Mouse (Mus musculus): ENCODE data around the gene Abca1. TPM values are rescaled to one million over a fixed set of nuclear protein-coding genes. Genes with fewer than 3 reads are reported as not detected.

Abca1 gene
- 10 to 100 TPM in 1 of 2 experiments, 1 to 10 TPM in 1; 3.2 to 19.1 TPM for polyA plus RNA-seq (2017; shearing (Covaris generic))

GRCm38 (mm10) chr4:53159767-53160166 lies at the start of gene Abca1:
Abca1 (minus strand) TSS chr4:53159895.

DNA sequence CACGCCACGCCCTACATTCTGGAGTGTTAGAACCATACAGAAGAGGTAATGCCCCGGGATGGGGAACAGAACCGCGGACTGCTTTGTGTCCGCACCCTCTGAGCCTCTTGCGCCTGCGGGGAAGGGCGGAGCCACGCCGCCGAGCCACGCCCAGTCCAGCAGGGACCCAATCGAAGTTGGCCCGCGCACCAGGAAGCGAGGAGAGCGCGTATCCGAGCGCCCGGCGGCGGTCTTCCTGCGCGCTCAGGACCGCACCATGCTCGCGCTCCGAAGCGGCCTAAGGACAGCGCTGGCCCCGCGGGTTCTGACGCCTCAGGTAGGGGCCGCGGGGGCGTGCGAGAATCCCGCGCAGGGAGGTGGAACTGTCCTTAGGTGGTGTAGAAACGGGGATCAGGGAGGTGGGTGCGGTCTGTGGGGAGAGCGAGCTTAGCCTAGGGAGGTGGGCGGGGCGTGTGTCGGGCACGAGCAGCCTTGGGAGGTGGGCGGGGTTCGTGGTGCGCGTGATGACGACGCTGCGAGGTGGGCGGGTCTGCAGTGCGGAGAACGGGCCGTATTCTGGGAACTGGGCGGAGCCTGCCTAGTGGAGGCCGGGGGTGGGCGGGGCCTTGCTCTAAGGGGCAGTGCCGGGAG lies 147.8 kb downstream of the Abca1 start, which contains the start of gene Nipsnap3b:
Gene Nipsnap3b (plus strand): TSS at position 149 of the 630 bp plus-strand sequence.

DNA sequence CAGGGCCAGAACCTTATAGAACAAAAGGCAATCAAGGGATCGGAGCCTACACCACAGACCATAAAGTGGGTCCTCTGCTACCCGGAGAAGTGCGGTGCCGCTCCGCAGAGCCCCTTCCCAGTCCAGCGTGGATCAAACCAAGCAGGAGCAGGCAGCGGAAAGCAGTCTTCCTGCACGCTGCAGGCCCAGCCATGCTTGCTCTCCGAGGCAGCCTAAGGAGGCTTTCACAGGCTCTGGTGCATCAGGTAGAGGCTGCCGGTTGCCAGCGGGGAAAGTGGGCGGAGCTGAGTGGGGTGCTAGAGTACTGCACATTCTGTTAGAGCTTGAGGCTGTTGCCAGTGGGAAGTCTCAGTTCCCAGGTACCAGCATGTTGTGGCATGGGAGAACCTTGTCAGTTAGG lies 170.4 kb downstream of the Abca1 start, which contains the start of gene Nipsnap3a:
Gene Nipsnap3a (plus strand): TSS at position 25 of the 400 bp plus-strand sequence.

Other genes with a start within 250 kb of the Abca1 start
- not detected for gene Olfr272, start 240.7 kb downstream of the Abca1 start, polyA plus RNA-seq (2017; shearing (Covaris generic))
- not detected for gene Olfr270, start 195.3 kb downstream of the Abca1 start, polyA plus RNA-seq (2017; shearing (Covaris generic))
- gene Nipsnap3a, start 170.6 kb downstream of the Abca1 start, polyA plus RNA-seq (2017; shearing (Covaris generic)) = under 1 TPM in 1 of 2 experiments, not detected in 1; 0.66 TPM
- gene Nipsnap3b, start 148.0 kb downstream of the Abca1 start, polyA plus RNA-seq (2017; shearing (Covaris generic)) = 10 to 100 TPM; 66.5 to 86.9 TPM